Mouse (Mus musculus): Measurements from ENCODE around the gene Ankrd54. TPM values are rescaled to one million over a fixed set of nuclear protein-coding genes. Genes with fewer than 3 reads are reported as not detected.
"Not testable (repeated sequence)": the region's sequence is repeated elsewhere in the genome, so short reads cannot be mapped to it uniquely, and the experiment has no call there.

Ankrd54 gene
- polyA plus RNA-seq, 1 experiment from 2014 or later = 56.3 TPM

GRCm38 (mm10) chr15:79037913-79038328 lies 24.8 kb downstream of the Ankrd54 start:
- Histone ChIP-seq H3K27me3 (peaks cover 34% of the 10 kb centered on the region), H3K27ac (peak overlapping the region; percentile 61; the same call in 1 of the 2 replicates), H3K4me2 (peak overlapping the region; percentile 17; the same call in 1 of the 2 replicates), H3K9ac (no peak overlapping the region), H3K36me3 (peaks cover 32% of the 10 kb centered on the region), H3K4me1 (peaks cover 40% of the 10 kb centered on the region), H3K9me3 (replicated peaks) (no peaks in the 10 kb centered on the region), H3K4me3 (replicated peaks) (no peak overlapping the region)
- ATAC-seq (replicated peaks; ENCODE audit: low FRiP score) = no peak
- 8% methylated on average over 14 of the region's 14 CpGs for WGBS

DNA sequence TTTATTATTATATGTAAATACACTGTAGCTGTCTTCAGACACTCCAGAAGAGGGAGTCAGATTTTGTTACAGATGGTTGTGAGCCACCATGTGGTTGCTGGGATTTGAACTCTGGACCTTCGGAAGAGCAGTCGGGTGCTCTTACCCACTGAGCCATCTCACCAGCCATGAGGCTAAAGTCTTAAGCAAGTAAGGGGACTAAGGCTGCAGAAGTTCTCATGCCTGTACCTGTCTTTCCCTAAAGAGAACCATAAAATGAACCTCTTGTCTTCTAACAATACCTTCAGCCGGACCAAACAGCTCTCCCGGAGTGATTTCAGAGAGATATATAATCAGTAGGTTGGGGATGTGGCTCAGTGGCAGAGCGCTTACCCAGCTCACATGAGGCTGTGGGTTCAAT lies 30.8 kb downstream of the Ankrd54 start:
- H3K4me2 ChIP-seq; H3K9ac ChIP-seq; H3K27me3 ChIP-seq; H3K4me3 ChIP-seq (replicated peaks); H3K27ac ChIP-seq; H3K9me3 ChIP-seq (replicated peaks); ATAC-seq (replicated peaks; ENCODE audit: low FRiP score): not testable (repeated sequence)
- Histone ChIP-seq H3K4me1 (peaks cover 36% of the 10 kb centered on the region), H3K36me3 (peaks cover 26% of the 10 kb centered on the region)
- WGBS = 91% methylated on average over 5 of the region's 5 CpGs

- WGBS = under 1% methylated on average over 52 of the region's 52 CpGs
- H3K9me3 ChIP-seq (replicated peaks) = no peaks in the 10 kb centered on the region
Observed at GRCm38 (mm10) chr15:79030551-79031435, 31.9 kb downstream of the Ankrd54 start.

GRCm38 (mm10) chr15:79029519-79030241 lies 33.0 kb downstream of the Ankrd54 start:
- peak overlapping the region; percentile 97 for H3K4me2 ChIP-seq
- H3K4me1 ChIP-seq = peaks cover 57% of the 10 kb centered on the region
- ATAC-seq (replicated peaks; ENCODE audit: low FRiP score) = no peak
- H3K36me3 ChIP-seq = 0 out of 2 replicates have a peak, but pooled peaks cover 5% of the 10 kb centered on the region
- WGBS = 2% methylated on average over 11 of the region's 11 CpGs
- H3K4me3 ChIP-seq (replicated peaks) = peak overlapping the region; percentile 66
- no peaks in the 10 kb centered on the region for H3K27me3 ChIP-seq
- H3K9me3 ChIP-seq (replicated peaks) = no peaks in the 10 kb centered on the region
- peak overlapping the region; percentile 95 for H3K27ac ChIP-seq
- H3K9ac ChIP-seq = peak overlapping the region; percentile 99

More at GRCm38 (mm10) chr15:79030551-79031435, 31.9 kb downstream of the Ankrd54 start:
- H3K27ac ChIP-seq = peak overlapping the region; percentile 95
- H3K4me3 ChIP-seq (replicated peaks) = peak overlapping the region; percentile 66
- peaks cover 15% of the 10 kb centered on the region for H3K36me3 ChIP-seq
- no peaks in the 10 kb centered on the region for H3K27me3 ChIP-seq
- ATAC-seq (replicated peaks; ENCODE audit: low FRiP score) = peak; percentile 90
- peak overlapping the region; percentile 99 for H3K9ac ChIP-seq
- peaks cover 47% of the 10 kb centered on the region for H3K4me1 ChIP-seq
- peak overlapping the region; percentile 97 for H3K4me2 ChIP-seq

- Histone ChIP-seq H3K4me1 (peaks cover 57% of the 10 kb centered on the region), H3K4me3 (replicated peaks) (peak overlapping the region; percentile 66), H3K27ac (peak overlapping the region; percentile 95), H3K36me3 (no peaks in the 10 kb centered on the region), H3K27me3 (no peaks in the 10 kb centered on the region), H3K9me3 (replicated peaks) (no peaks in the 10 kb centered on the region), H3K4me2 (peak overlapping the region; percentile 97), H3K9ac (peak overlapping the region; percentile 99)
- WGBS = 19% methylated on average over 16 of the region's 16 CpGs
- ATAC-seq (replicated peaks; ENCODE audit: low FRiP score) = no peak
Observed at GRCm38 (mm10) chr15:79028823-79029484, 33.7 kb downstream of the Ankrd54 start.

DNA sequence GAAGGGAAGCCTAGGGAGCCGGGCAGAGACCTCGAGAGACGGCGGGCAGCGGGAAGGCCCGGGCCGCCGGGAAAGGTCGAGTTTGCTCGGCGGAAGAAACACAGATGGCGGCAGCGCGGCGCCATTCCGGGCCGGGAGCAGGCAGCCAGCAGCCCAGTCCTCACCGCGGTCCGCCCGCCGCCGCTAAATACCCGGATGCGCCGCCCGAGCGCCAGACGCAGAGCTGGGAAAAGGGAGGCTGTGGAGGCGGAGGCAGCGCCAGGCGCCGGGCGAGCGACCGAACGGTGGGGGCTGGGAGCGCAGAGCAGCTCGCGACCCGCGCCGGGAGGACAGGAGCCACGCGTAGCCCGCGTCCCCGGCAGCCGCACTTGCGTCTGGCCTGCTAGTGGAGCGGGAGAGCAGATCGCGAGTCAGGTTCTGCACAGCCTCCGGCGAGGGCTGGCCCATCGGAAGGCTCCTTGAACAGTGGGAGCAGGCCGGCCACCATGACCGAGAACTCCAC lies 34.4 kb downstream of the Ankrd54 start, which contains the start of gene H1f0:
Gene H1f0 (plus strand): TSS at position 214 of the 502 bp plus-strand sequence.
- ATAC-seq (replicated peaks; ENCODE audit: low FRiP score) = peak; percentile 50
- Histone ChIP-seq H3K4me1 (peaks cover 57% of the 10 kb centered on the region), H3K27me3 (no peaks in the 10 kb centered on the region), H3K9ac (peak within 1 kb of the TSS; percentile 99), H3K27ac (peak within 1 kb of the TSS; percentile 95), H3K4me2 (peak within 1 kb of the TSS; percentile 97), H3K9me3 (replicated peaks) (no peaks in the 10 kb centered on the region), H3K4me3 (replicated peaks) (peak within 1 kb of the TSS; percentile 66), H3K36me3 (no peaks in the 10 kb centered on the region)
- 0% methylated on average over 58 of the region's 58 CpGs for WGBS

DNA sequence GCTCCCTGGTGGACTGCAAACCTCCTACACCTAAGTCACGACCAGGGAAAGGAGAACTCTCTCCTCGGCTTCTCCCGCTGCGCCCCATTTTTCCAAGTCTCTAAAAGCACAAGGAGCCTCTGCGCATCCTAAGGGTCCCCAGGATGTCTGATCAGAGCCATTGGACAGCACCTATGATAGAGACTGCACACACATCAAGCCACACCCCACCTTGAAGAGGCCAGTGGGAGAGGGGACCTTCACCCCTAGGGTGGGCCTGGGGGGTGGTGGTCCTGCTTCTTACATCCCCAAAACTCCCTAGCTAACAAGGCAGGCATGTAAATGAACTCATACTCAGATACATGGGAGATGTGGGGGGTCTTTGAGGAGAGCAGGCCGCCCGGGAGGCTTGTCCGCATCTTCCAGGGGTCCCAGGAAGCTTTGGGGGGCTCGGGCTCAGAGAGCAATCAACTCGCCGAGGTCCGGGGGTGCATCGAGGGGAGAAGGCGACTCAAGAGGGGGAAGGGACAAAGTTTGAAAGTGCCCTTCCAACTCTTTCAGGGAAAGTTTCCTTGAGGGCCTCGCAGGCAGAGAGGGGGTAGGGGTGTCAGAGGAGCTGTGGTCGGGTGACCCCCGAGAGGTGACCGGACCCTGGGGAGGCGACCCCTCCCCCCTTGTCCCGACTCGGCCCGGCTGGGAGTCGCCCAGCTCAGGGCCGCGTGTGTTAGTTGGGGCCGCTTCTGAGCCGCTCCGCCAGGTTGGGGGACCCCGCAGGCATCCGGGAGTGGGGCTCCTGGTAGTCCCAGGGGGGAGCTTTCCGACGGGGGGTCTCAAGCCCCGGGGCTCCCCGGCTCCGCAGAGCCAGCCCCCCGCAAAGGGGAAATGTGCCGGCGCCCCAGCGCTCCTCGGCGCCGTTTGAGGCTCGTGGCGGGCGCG lies 35.1 kb downstream of the Ankrd54 start:
- 5% methylated on average over 45 of the region's 46 CpGs for WGBS
- peak overlapping the region; percentile 95 for H3K27ac ChIP-seq
- peaks cover 60% of the 10 kb centered on the region for H3K4me1 ChIP-seq
- ATAC-seq (replicated peaks; ENCODE audit: low FRiP score) = no peak
- H3K4me3 ChIP-seq (replicated peaks) = peak overlapping the region; percentile 66
- H3K27me3 ChIP-seq = no peaks in the 10 kb centered on the region
- peak overlapping the region; percentile 99 for H3K9ac ChIP-seq
- no peaks in the 10 kb centered on the region for H3K36me3 ChIP-seq
- H3K4me2 ChIP-seq = peak overlapping the region; percentile 97
- no peaks in the 10 kb centered on the region for H3K9me3 ChIP-seq (replicated peaks)

- peak overlapping the region; percentile 66 for H3K4me3 ChIP-seq (replicated peaks)
- no peaks in the 10 kb centered on the region for H3K9me3 ChIP-seq (replicated peaks)
- H3K27me3 ChIP-seq = no peaks in the 10 kb centered on the region
- H3K9ac ChIP-seq = peak overlapping the region; percentile 99
- no peak for ATAC-seq (replicated peaks; ENCODE audit: low FRiP score)
- H3K4me2 ChIP-seq = peak overlapping the region; percentile 97
- no peaks in the 10 kb centered on the region for H3K36me3 ChIP-seq
- 48% methylated on average over 14 of the region's 14 CpGs for WGBS
- peak overlapping the region; percentile 95 for H3K27ac ChIP-seq
- peaks cover 58% of the 10 kb centered on the region for H3K4me1 ChIP-seq
Observed at GRCm38 (mm10) chr15:79026511-79027290, 36.0 kb downstream of the Ankrd54 start.

DNA sequence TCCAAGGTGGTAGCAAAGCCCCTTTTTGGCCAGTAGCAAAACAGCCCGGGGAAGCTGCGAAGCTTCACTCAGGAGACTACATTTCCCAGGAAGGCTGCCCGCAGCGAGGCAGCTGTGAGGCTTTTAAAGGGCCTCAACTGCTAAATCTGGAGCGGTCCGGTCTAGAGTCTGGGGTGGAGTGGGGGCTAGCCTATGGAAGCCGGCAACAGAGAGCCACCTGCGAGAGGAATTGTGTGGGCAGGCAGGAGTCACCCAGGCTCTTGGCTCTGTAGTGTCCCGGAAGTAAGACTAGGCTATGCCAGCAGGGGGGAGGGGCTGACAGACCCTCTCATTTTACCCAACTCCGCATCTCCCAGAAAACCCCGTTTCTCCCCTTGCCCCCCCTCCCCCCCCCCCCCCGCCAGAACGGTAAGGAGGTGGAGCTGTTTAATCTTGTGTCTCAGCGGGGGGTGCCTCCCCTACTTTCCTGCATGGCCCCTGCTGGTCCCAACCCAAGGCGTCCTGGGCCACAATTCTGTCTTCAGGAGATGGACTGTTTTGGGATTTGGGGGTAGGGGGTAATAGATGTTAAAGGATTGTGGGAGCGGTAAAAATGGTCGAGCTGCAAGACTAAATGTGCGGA lies 36.9 kb downstream of the Ankrd54 start:
- no peak for ATAC-seq (replicated peaks; ENCODE audit: low FRiP score)
- Histone ChIP-seq H3K4me1 (peaks cover 49% of the 10 kb centered on the region), H3K9ac (peak overlapping the region; percentile 30), H3K9me3 (replicated peaks) (no peaks in the 10 kb centered on the region), H3K4me2 (peak overlapping the region; percentile 97), H3K27me3 (no peaks in the 10 kb centered on the region), H3K4me3 (replicated peaks) (peak overlapping the region; percentile 11; the same call in 1 of the 2 replicates), H3K36me3 (no peaks in the 10 kb centered on the region), H3K27ac (peak overlapping the region; percentile 95)
- whole genome bisulfite sequencing = 9% methylated on average over 16 of the region's 18 CpGs

- H3K4me3 ChIP-seq (replicated peaks) = no peak overlapping the region
- no peak overlapping the region for H3K4me2 ChIP-seq
- no peaks in the 10 kb centered on the region for H3K36me3 ChIP-seq
- no peak overlapping the region for H3K9ac ChIP-seq
- no peak for ATAC-seq (replicated peaks; ENCODE audit: low FRiP score)
- H3K9me3 ChIP-seq (replicated peaks) = no peaks in the 10 kb centered on the region
- peaks cover 48% of the 10 kb centered on the region for H3K4me1 ChIP-seq
- 36% methylated on average over 1 of the region's 1 CpGs for WGBS
- H3K27ac ChIP-seq = no peak overlapping the region
- H3K27me3 ChIP-seq = no peaks in the 10 kb centered on the region
Observed at GRCm38 (mm10) chr15:79023366-79023765, 39.3 kb downstream of the Ankrd54 start.
